Mouse (Mus musculus): ENCODE data around the gene Car6.

- TF ChIP-seq USF1 (IDR thresholded peaks at IDR 0.05; ENCODE audit: low read depth) (no peak), MYOD1 (IDR thresholded peaks at IDR 0.05; ENCODE audit: control insufficient read depth, insufficient read length, low read depth) (no peak), CTCF (IDR thresholded peaks at IDR 0.05; ENCODE audit: control insufficient read depth, insufficient read depth, insufficient read length) (no peak), MAX (IDR thresholded peaks at IDR 0.05) (no peak), CEBPB (IDR thresholded peaks at IDR 0.05; ENCODE audit: low read depth) (peak; percentile 39), MYOG (IDR thresholded peaks at IDR 0.05; ENCODE audit: control insufficient read depth, extremely low read depth, insufficient read length) (no peak), FOSL1 (IDR thresholded peaks at IDR 0.05; ENCODE audit: insufficient read depth, low read length, poor library complexity, severe bottlenecking) (no peak)
Observed at GRCm38 (mm10) chr4:150249731-150250270, 48.7 kb upstream of the Car6 start.
